Mouse (Mus musculus): ENCODE measurements around the gene Vmn1r135. TPM values are rescaled to one million over a fixed set of nuclear protein-coding genes. Genes with fewer than 3 reads are reported as not detected.
"Not testable (repeated sequence)": the region's sequence is repeated elsewhere in the genome, so short reads cannot be mapped to it uniquely, and the experiment has no call there.

Gene Vmn1r135
- total RNA-seq (2014; rRNA removed; ENCODE audit: low replicate concordance) (not detected in 2 replicates), polyA plus RNA-seq (2015; fragmentation: Nextera tagmentation; extraction: Ambion mirVana) (not detected in 2 replicates)

DNA sequence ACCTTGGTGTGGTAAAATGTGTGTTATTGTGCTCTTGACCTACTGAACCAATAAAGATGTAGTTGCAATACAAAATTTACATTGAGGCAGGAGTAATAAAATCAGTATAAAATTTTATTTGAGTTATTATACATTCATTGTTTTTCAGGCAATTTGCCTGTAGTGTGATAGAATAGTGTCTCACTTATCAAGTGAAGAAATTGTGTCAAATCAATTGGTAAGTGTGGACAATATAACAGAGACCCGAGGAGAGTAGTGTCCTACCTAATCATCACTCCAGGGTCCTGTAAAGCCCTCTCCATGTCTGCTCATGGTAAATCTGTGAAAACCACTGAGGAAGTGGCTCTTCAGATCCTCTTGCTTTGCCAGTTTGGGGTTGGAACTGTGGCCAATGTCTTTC is at the start of gene Vmn1r135:
TSS of gene Vmn1r135 (plus strand) at position 301 of the 400 bp plus-strand sequence.
- not testable (repeated sequence) for H3K4me2 ChIP-seq (ENCODE audit: low read depth, low read length); ATAC-seq (ENCODE audit: insufficient read depth, low read depth); H3K9ac ChIP-seq (replicated peaks; ENCODE audit: low read depth, low read length); H3K36me3 ChIP-seq (replicated peaks; ENCODE audit: control insufficient read depth, insufficient read depth, low read length); H3K27ac ChIP-seq (ENCODE audit: low read depth); H3K9me3 ChIP-seq (replicated peaks; ENCODE audit: control insufficient read depth, low read length); H3K4me3 ChIP-seq (ENCODE audit: low read depth, low read length); DNase-seq (ENCODE audit: low spot score); H3K27me3 ChIP-seq (ENCODE audit: control insufficient read depth, insufficient read depth, low read length); H3K4me1 ChIP-seq (ENCODE audit: control insufficient read depth, insufficient read depth)
- no CpG with 5 or more reads among the region's 1 CpGs for WGBS

DNA sequence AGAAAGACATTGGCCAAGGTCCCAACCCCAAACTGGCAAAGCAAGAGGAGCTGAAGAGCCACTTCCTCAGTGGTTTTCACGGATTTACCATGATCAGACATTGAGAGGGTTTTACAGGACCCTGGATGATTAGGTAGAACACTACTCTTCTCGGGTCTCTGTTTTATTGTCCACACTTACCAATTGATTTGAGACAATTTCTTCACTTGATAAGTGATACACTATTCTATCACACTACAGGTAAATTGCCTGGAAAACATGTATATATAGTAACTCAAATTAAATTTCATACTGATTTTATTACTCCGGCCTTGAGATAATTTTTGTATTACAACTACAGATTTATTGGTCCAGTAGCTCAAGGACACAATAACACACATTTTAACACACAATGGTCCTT is 35.5 kb upstream of the Vmn1r135 start, which contains the start of gene Gm4177:
TSS of gene Gm4177 (minus strand) at position 101 of the 400 bp plus-strand sequence.
- H3K27me3 ChIP-seq (ENCODE audit: control insufficient read depth, insufficient read depth, low read length); H3K9me3 ChIP-seq (replicated peaks; ENCODE audit: control insufficient read depth, low read length); H3K9ac ChIP-seq (replicated peaks; ENCODE audit: low read depth, low read length); H3K36me3 ChIP-seq (replicated peaks; ENCODE audit: control insufficient read depth, insufficient read depth, low read length); H3K4me1 ChIP-seq (ENCODE audit: control insufficient read depth, insufficient read depth); H3K4me2 ChIP-seq (ENCODE audit: low read depth, low read length); H3K4me3 ChIP-seq (ENCODE audit: low read depth, low read length); H3K27ac ChIP-seq (ENCODE audit: low read depth); DNase-seq (ENCODE audit: low spot score); ATAC-seq (ENCODE audit: insufficient read depth, low read depth): not testable (repeated sequence)
- no CpG with 5 or more reads among the region's 3 CpGs for WGBS

GRCm38 (mm10) chr7:21844167-21844566 is 12.0 kb downstream of the Vmn1r135 start, which contains the start of gene Gm5725:
Gm5725 (minus strand) TSS chr7:21844267.
- H3K4me3 ChIP-seq (ENCODE audit: low read depth, low read length); ATAC-seq (ENCODE audit: insufficient read depth, low read depth); H3K9me3 ChIP-seq (replicated peaks; ENCODE audit: control insufficient read depth, low read length); H3K4me2 ChIP-seq (ENCODE audit: low read depth, low read length); H3K9ac ChIP-seq (replicated peaks; ENCODE audit: low read depth, low read length); H3K36me3 ChIP-seq (replicated peaks; ENCODE audit: control insufficient read depth, insufficient read depth, low read length); H3K4me1 ChIP-seq (ENCODE audit: control insufficient read depth, insufficient read depth); H3K27me3 ChIP-seq (ENCODE audit: control insufficient read depth, insufficient read depth, low read length); H3K27ac ChIP-seq (ENCODE audit: low read depth); DNase-seq (ENCODE audit: low spot score): not testable (repeated sequence)
- no CpG with 5 or more reads among the region's 1 CpGs for WGBS

Other genes starting within 250 kb of the Vmn1r135 start
- not detected in 2 replicates for gene Vmn1r132, start 218.3 kb upstream of the Vmn1r135 start, total RNA-seq (2014; rRNA removed; ENCODE audit: low replicate concordance)
- gene Vmn1r132, start 218.3 kb upstream of the Vmn1r135 start, polyA plus RNA-seq (2015; fragmentation: Nextera tagmentation; extraction: Ambion mirVana) = not detected in 2 replicates
- gene Gm4175, start 70.9 kb upstream of the Vmn1r135 start, total RNA-seq (2014; rRNA removed; ENCODE audit: low replicate concordance) = not detected in 2 replicates
- not detected in 2 replicates for gene Gm4175, start 70.9 kb upstream of the Vmn1r135 start, polyA plus RNA-seq (2015; fragmentation: Nextera tagmentation; extraction: Ambion mirVana)
- not detected in 2 replicates for gene Gm4177, start 35.6 kb upstream of the Vmn1r135 start, total RNA-seq (2014; rRNA removed; ENCODE audit: low replicate concordance)
- not detected in 2 replicates for gene Gm4177, start 35.6 kb upstream of the Vmn1r135 start, polyA plus RNA-seq (2015; fragmentation: Nextera tagmentation; extraction: Ambion mirVana)
- not detected in 2 replicates for gene Gm5725, start 11.9 kb downstream of the Vmn1r135 start, total RNA-seq (2014; rRNA removed; ENCODE audit: low replicate concordance)
- gene Gm5725, start 11.9 kb downstream of the Vmn1r135 start, polyA plus RNA-seq (2015; fragmentation: Nextera tagmentation; extraction: Ambion mirVana) = not detected in 2 replicates
- not detected in 2 replicates for gene Gm5891, start 88.9 kb downstream of the Vmn1r135 start, total RNA-seq (2014; rRNA removed; ENCODE audit: low replicate concordance)
- not detected in 2 replicates for gene Gm5891, start 88.9 kb downstream of the Vmn1r135 start, polyA plus RNA-seq (2015; fragmentation: Nextera tagmentation; extraction: Ambion mirVana)
- gene Vmn1r137, start 162.2 kb downstream of the Vmn1r135 start, total RNA-seq (2014; rRNA removed; ENCODE audit: low replicate concordance) = not detected in 2 replicates
- not detected in 2 replicates for gene Vmn1r137, start 162.2 kb downstream of the Vmn1r135 start, polyA plus RNA-seq (2015; fragmentation: Nextera tagmentation; extraction: Ambion mirVana)
- not detected in 2 replicates for gene Vmn1r138, start 196.5 kb downstream of the Vmn1r135 start, total RNA-seq (2014; rRNA removed; ENCODE audit: low replicate concordance)
- not detected in 2 replicates for gene Vmn1r138, start 196.5 kb downstream of the Vmn1r135 start, polyA plus RNA-seq (2015; fragmentation: Nextera tagmentation; extraction: Ambion mirVana)
- not detected in 2 replicates for gene Gm6176, start 224.0 kb downstream of the Vmn1r135 start, total RNA-seq (2014; rRNA removed; ENCODE audit: low replicate concordance)
- gene Gm6176, start 224.0 kb downstream of the Vmn1r135 start, polyA plus RNA-seq (2015; fragmentation: Nextera tagmentation; extraction: Ambion mirVana) = not detected in 2 replicates
- not detected in 2 replicates for gene Vmn1r139, start 236.7 kb downstream of the Vmn1r135 start, total RNA-seq (2014; rRNA removed; ENCODE audit: low replicate concordance)
- not detected in 2 replicates for gene Vmn1r139, start 236.7 kb downstream of the Vmn1r135 start, polyA plus RNA-seq (2015; fragmentation: Nextera tagmentation; extraction: Ambion mirVana)